Mouse (Mus musculus) neural tube, embryonic 14.5 days (tissue): Measurements from ENCODE around the gene Mknk2. TPM values are rescaled to one million over a fixed set of nuclear protein-coding genes. Genes with fewer than 3 reads are reported as not detected.

ENCODE experiments used
- ATAC-seq: fragments of 200-750 bp; cut with Nextera tagmentation; 2 replicates; pipeline ENCODE4 v1.8.0; 2017; ENCODE audit warnings: low read depth, mild to moderate bottlenecking, moderate TSS enrichment, moderate library complexity
- H3K27ac ChIP-seq: fragments of 300-500 bp; sonication (generic); 2 replicates; pipeline ENCODE4 v1.5.1; 2014; ENCODE audit warnings: low read depth, mild to moderate bottlenecking, control low read depth, low read length, moderate library complexity, mixed read lengths
- H3K27me3 ChIP-seq: fragments of 300-500 bp; sonication (generic); 2 replicates; pipeline ENCODE4 v1.6.1; 2014; ENCODE audit warnings: low read length; ENCODE audit not compliant: control insufficient read depth, insufficient read depth
- H3K36me3 ChIP-seq: fragments of 300-500 bp; sonication (generic); 2 replicates; pipeline ENCODE4 v1.6.1; 2014; ENCODE audit warnings: low read length, mixed read lengths; ENCODE audit not compliant: control insufficient read depth, insufficient read depth
- H3K4me1 ChIP-seq: fragments of 300-500 bp; sonication (generic); 2 replicates; pipeline ENCODE4 v1.6.1; 2014; ENCODE audit warnings: low read length; ENCODE audit not compliant: control insufficient read depth, insufficient read depth
- H3K4me2 ChIP-seq: fragments of 300-500 bp; sonication (generic); 2 replicates; pipeline ENCODE4 v1.6.1; 2014; ENCODE audit warnings: mild to moderate bottlenecking, low read depth, low read length, control low read depth
- H3K4me3 ChIP-seq: fragments of 300-500 bp; sonication (generic); 2 replicates; pipeline ENCODE4 v1.5.1; 2014; ENCODE audit warnings: low read depth, low read length, control low read depth, mixed read lengths
- H3K9ac ChIP-seq: fragments of 300-500 bp; sonication (generic); replicated peaks from 2 replicates; pipeline ENCODE4 v1.6.1; 2014; ENCODE audit warnings: low read depth, mild to moderate bottlenecking, control low read depth, low read length, mixed read lengths
- H3K9me3 ChIP-seq: fragments of 300-500 bp; sonication (generic); 2 replicates; pipeline ENCODE4 v1.6.1; 2016; ENCODE audit warnings: low read length; ENCODE audit not compliant: control insufficient read depth
- WGBS: fragments of 180-500 bp; shearing (Covaris S2); extraction: QIAGEN DNeasy Blood & Tissue Kit; methylation state at CpG from one replicate; pipeline ENCODE4 v1.1.7; 2014; 5-methylcytosine and 5-hydroxymethylcytosine counted together
- polyA plus RNA-seq: library from polyadenylated mRNA; unstranded; fragments of >200 nt; fragmentation: Nextera tagmentation; extraction: Ambion mirVana; gene quantifications from 2 replicates; pipeline ENCODE4 v1.2.1, GENCODE M21; 2014

Gene Mknk2
- polyA plus RNA-seq, 1 experiment from 2014 or later, result 43.1 TPM

DNA sequence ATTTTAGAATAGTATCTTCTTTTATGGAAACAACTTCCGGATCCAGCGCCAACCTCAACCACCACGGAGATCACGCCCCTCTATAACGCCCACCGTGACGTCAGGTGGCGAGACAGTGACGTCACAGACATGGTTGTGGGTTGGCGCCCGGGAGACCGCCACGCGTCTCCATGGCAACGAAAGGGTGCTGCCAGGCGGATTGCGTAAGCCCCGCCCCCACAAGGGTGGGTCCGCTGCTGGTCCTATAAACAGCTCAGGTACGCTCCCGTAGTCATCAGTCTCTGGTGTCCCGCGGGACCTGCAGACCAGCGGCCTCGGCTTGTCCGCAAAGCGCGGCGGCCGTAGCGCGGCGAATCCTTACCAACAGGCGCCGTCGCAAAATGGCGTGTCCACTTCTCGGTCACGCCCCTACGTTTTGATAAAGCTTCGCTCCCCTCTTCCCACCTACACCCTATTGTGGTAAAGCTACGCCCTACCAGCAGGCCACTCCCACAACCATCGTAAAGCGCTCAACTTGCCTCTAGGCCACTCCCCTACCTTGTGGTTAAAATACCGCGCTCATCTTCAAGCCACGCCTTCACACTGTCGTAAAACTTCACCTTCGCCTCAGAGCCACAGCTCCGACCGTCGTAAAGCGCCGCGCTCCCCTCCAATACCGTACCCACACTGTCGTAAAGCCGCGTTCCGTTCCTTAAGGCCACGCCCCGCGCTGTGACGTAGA lies 55.8 kb downstream of the Mknk2 start:
- Histone ChIP-seq H3K4me1 (peaks cover 29% of the 10 kb centered on the region), H3K4me3 (peak overlapping the region; percentile 80), H3K4me2 (peak overlapping the region; percentile 70), H3K9ac (peak overlapping the region; percentile 86), H3K9me3 (no peaks in the 10 kb centered on the region), H3K27me3 (no peaks in the 10 kb centered on the region), H3K27ac (peak overlapping the region; percentile 95), H3K36me3 (no peaks in the 10 kb centered on the region)
- under 1% methylated on average over 64 of the region's 64 CpGs for WGBS
- peak; percentile 94 for ATAC-seq

DNA sequence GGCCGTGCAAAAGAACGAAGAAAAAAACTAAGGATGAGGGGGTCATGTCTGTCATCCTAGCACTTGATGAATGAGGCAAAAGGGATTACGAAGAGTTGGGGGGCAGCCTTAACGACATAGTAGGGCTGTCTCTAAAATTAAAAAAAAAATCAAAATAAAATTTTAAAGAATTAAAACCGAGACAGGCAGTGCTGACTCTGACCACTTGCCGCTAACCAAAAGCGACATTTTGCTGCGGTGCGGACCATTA lies 56.3 kb downstream of the Mknk2 start:
- Histone ChIP-seq H3K4me2 (peak overlapping the region; percentile 70), H3K4me1 (peaks cover 29% of the 10 kb centered on the region), H3K9me3 (no peaks in the 10 kb centered on the region), H3K9ac (peak overlapping the region; percentile 57), H3K4me3 (peak overlapping the region; percentile 80), H3K36me3 (no peaks in the 10 kb centered on the region), H3K27me3 (no peaks in the 10 kb centered on the region), H3K27ac (peak overlapping the region; percentile 95)
- no peak for ATAC-seq
- 2% methylated on average over 9 of the region's 9 CpGs for WGBS

- no peaks in the 10 kb centered on the region for H3K9me3 ChIP-seq
- no peak for ATAC-seq
- 51% methylated on average over 16 of the region's 16 CpGs for WGBS
- H3K4me3 ChIP-seq, result peak overlapping the region; percentile 80
- peaks cover 29% of the 10 kb centered on the region for H3K4me1 ChIP-seq
- H3K9ac ChIP-seq, result peak overlapping the region; percentile 57
- H3K4me2 ChIP-seq, result peak overlapping the region; percentile 70
- H3K36me3 ChIP-seq, result peaks cover under 1% of the 10 kb centered on the region; the same call in 1 of the 2 replicates
- no peaks in the 10 kb centered on the region for H3K27me3 ChIP-seq
- H3K27ac ChIP-seq, result peak overlapping the region; percentile 95
Measured at GRCm38 (mm10) chr10:80620796-80621689, 56.9 kb downstream of the Mknk2 start.

- 84% methylated on average over 9 of the region's 9 CpGs for WGBS
- Histone ChIP-seq H3K9me3 (no peaks in the 10 kb centered on the region), H3K27me3 (no peaks in the 10 kb centered on the region), H3K4me3 (no peak overlapping the region), H3K36me3 (peaks cover 7% of the 10 kb centered on the region; the same call in 1 of the 2 replicates), H3K4me1 (peaks cover 29% of the 10 kb centered on the region), H3K9ac (no peak overlapping the region), H3K27ac (no peak overlapping the region), H3K4me2 (no peak overlapping the region)
- no peak for ATAC-seq
Measured at GRCm38 (mm10) chr10:80620365-80620764, 57.5 kb downstream of the Mknk2 start.

- H3K36me3 ChIP-seq, result peaks cover 14% of the 10 kb centered on the region
- no peak overlapping the region for H3K4me3 ChIP-seq
- no peak overlapping the region for H3K9ac ChIP-seq
- H3K4me1 ChIP-seq, result peaks cover 23% of the 10 kb centered on the region
- H3K9me3 ChIP-seq, result no peaks in the 10 kb centered on the region
- no peaks in the 10 kb centered on the region for H3K27me3 ChIP-seq
- H3K27ac ChIP-seq, result no peak overlapping the region
- WGBS, result 37% methylated on average over 8 of the region's 8 CpGs
- ATAC-seq, result no peak
- H3K4me2 ChIP-seq, result no peak overlapping the region
Measured at GRCm38 (mm10) chr10:80619465-80620244, 58.3 kb downstream of the Mknk2 start.

DNA sequence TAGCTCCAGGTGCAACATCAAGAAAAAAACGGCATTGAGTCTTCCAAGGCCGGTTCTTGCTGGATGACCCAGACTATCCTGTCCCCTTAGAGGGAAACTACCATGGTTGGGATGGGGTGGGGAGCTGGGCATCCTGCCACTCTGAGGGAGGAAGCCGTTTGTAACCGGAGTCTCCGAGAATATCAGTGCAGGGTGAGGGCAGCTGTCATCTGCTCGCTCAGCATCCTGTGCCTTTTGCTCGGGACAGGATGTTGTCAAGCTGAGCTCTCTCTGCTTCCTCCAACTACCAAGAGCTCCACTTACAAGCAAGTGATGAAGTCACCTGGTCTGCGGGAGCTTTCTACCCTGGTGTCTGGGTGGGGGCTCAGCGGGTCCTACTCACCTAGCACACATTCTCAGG lies 59.7 kb downstream of the Mknk2 start:
- Histone ChIP-seq H3K27me3 (no peaks in the 10 kb centered on the region), H3K4me2 (no peak overlapping the region), H3K27ac (no peak overlapping the region), H3K4me1 (peaks cover 8% of the 10 kb centered on the region), H3K36me3 (peaks cover 15% of the 10 kb centered on the region), H3K4me3 (no peak overlapping the region), H3K9ac (no peak overlapping the region), H3K9me3 (no peaks in the 10 kb centered on the region)
- no peak for ATAC-seq
- WGBS, result 81% methylated on average over 9 of the region's 9 CpGs

Other genes starting within 250 kb of the Mknk2 start
- 30.4 and 42.1 TPM in 2 replicates for gene Tcf3, start 244.5 kb downstream of the Mknk2 start, polyA plus RNA-seq
- gene Onecut3, start 183.3 kb downstream of the Mknk2 start, polyA plus RNA-seq, result 1.4 and 1.5 TPM in 2 replicates
- gene Atp8b3, start 139.0 kb downstream of the Mknk2 start, polyA plus RNA-seq, result 0.79 and 1.5 TPM in 2 replicates
- 30.6 and 30.7 TPM in 2 replicates for gene Rexo1, start 116.6 kb downstream of the Mknk2 start, polyA plus RNA-seq
- 3.5 and 4.8 TPM in 2 replicates for gene Klf16, start 100.8 kb downstream of the Mknk2 start, polyA plus RNA-seq
- 144 and 155 TPM in 2 replicates for gene Abhd17a, start 87.8 kb downstream of the Mknk2 start, polyA plus RNA-seq
- 71.6 and 72.4 TPM in 2 replicates for gene Scamp4, start 75.2 kb downstream of the Mknk2 start, polyA plus RNA-seq
- 5.5 and 6.7 TPM in 2 replicates for gene Adat3, start 75.2 kb downstream of the Mknk2 start, polyA plus RNA-seq
- 0.96 and 0.98 TPM in 2 replicates for gene Gm49322, start 72.1 kb downstream of the Mknk2 start, polyA plus RNA-seq
- 50.3 and 76.8 TPM in 2 replicates for gene Csnk1g2, start 55.3 kb downstream of the Mknk2 start, polyA plus RNA-seq
- 75.0 and 79.7 TPM in 2 replicates for gene Btbd2, start 21.0 kb downstream of the Mknk2 start, polyA plus RNA-seq
- 42.0 and 48.6 TPM in 2 replicates for gene Mob3a, start 23.9 kb upstream of the Mknk2 start, polyA plus RNA-seq
- 24.9 and 29.5 TPM in 2 replicates for gene Izumo4, start 24.1 kb upstream of the Mknk2 start, polyA plus RNA-seq
- 109 and 125 TPM in 2 replicates for gene Ap3d1, start 64.2 kb upstream of the Mknk2 start, polyA plus RNA-seq
- gene Dot1l, start 77.1 kb upstream of the Mknk2 start, polyA plus RNA-seq, result 23.6 and 27.3 TPM in 2 replicates
- gene Sf3a2, start 120.1 kb upstream of the Mknk2 start, polyA plus RNA-seq, result 63.3 and 66.8 TPM in 2 replicates
- 126 and 127 TPM in 2 replicates for gene Plekhj1, start 120.5 kb upstream of the Mknk2 start, polyA plus RNA-seq
- 0.15 and 0.16 TPM in 2 replicates for gene Amh, start 127.1 kb upstream of the Mknk2 start, polyA plus RNA-seq
- gene Jsrp1, start 135.4 kb upstream of the Mknk2 start, polyA plus RNA-seq, result 0.74 and 0.86 TPM in 2 replicates
- gene Oaz1, start 148.5 kb upstream of the Mknk2 start, polyA plus RNA-seq, result 1,177 and 1,236 TPM in 2 replicates
- gene Lingo3, start 165.9 kb upstream of the Mknk2 start, polyA plus RNA-seq, result 8.1 and 12.0 TPM in 2 replicates
- gene Lsm7, start 177.1 kb upstream of the Mknk2 start, polyA plus RNA-seq, result 220 and 260 TPM in 2 replicates
- 60.3 and 61.5 TPM in 2 replicates for gene Sppl2b, start 177.2 kb upstream of the Mknk2 start, polyA plus RNA-seq
- 0.12 and 0.13 TPM in 2 replicates for gene Tmprss9, start 193.7 kb upstream of the Mknk2 start, polyA plus RNA-seq
- gene Timm13, start 222.9 kb upstream of the Mknk2 start, polyA plus RNA-seq, result 337 and 352 TPM in 2 replicates
- 10.8 and 16.1 TPM in 2 replicates for gene Lmnb2, start 240.1 kb upstream of the Mknk2 start, polyA plus RNA-seq